In genomic region chr14:19041984-19042760, GRCm38 (mm10) we compare ENCODE assay signal across 8 mouse cellular contexts.
DNase-seq lines count a peak whose midpoint lies in the region; ATAC-seq lines count a peak whose summit lies in the region.

No protein-coding gene starts in this region.

- H3K4me1 ChIP-seq in intestine, embryonic 14.5 days (replicated peaks; ENCODE audit: control insufficient read depth, insufficient read depth, low read length) = no peaks in the 10 kb centered on the region
- peaks cover 16% of the 10 kb centered on the region for H3K4me1 ChIP-seq in midbrain, embryonic 10.5 days
- H3K4me1 ChIP-seq in stomach, embryonic 15.5 days = peaks cover 7% of the 10 kb centered on the region; the same call in 1 of the 2 replicates

- peak overlapping the region; percentile 13; the same call in 1 of the 2 replicates for H3K9ac ChIP-seq in intestine, embryonic 14.5 days (ENCODE audit: low read length)
- H3K9ac ChIP-seq in stomach, embryonic 15.5 days = 0 out of 2 replicates have a peak overlapping the region, but pooled peaks have one; percentile 22

- WGBS in intestine, embryonic 14.5 days = 2% methylated on average over 48 of the region's 49 CpGs
- WGBS in midbrain, embryonic 10.5 days = 3% methylated on average over 49 of the region's 49 CpGs
- WGBS in stomach, embryonic 15.5 days = 3% methylated on average over 49 of the region's 49 CpGs

- H3K4me3 ChIP-seq in intestine, embryonic 14.5 days (ENCODE audit: low read depth, low read length) = peak overlapping the region; percentile 28
- peak overlapping the region; percentile 63 for H3K4me3 ChIP-seq in midbrain, embryonic 10.5 days
- H3K4me3 ChIP-seq in stomach, embryonic 15.5 days (replicated peaks) = peak overlapping the region; percentile 43

- no peaks in the 10 kb centered on the region for H3K9me3 ChIP-seq in intestine, embryonic 14.5 days (ENCODE audit: control insufficient read depth, low read length)
- H3K9me3 ChIP-seq in midbrain, embryonic 10.5 days (replicated peaks) = peaks cover 5% of the 10 kb centered on the region; the same call in 1 of the 2 replicates
- no peaks in the 10 kb centered on the region for H3K9me3 ChIP-seq in stomach, embryonic 15.5 days

- peak; percentile 88 for ATAC-seq in intestine, embryonic 14.5 days (replicated peaks; ENCODE audit: low FRiP score, low TSS enrichment, low read depth)
- ATAC-seq in stomach, embryonic 15.5 days (ENCODE audit: insufficient read depth, low FRiP score, low read depth) = peak; percentile 76; the same call in 1 of the 2 replicates

- H3K4me2 ChIP-seq in intestine, embryonic 14.5 days (ENCODE audit: low read length) = peak overlapping the region; percentile 64
- peak overlapping the region; percentile 87 for H3K4me2 ChIP-seq in stomach, embryonic 15.5 days

- no peak overlapping the region for H3K27ac ChIP-seq in intestine, embryonic 14.5 days (ENCODE audit: low read depth)
- 0 out of 2 replicates have a peak overlapping the region, but pooled peaks have one; percentile 63 for H3K27ac ChIP-seq in midbrain, embryonic 10.5 days (replicated peaks)
- no peak overlapping the region for H3K27ac ChIP-seq in stomach, embryonic 15.5 days

- peak; percentile 30 for DNase-seq in kidney, adult 18-20 months
- no peak for DNase-seq in kidney, adult 11 months
- peak; percentile 87 to 88 for DNase-seq in cerebellum, postnatal 10 days
- DNase-seq in frontal cortex, postnatal 25 days (ENCODE audit: low spot score in 2 of 2) = peak; percentile 39 to 48
- DNase-seq in intestine, embryonic 14.5 days (ENCODE audit: low spot score) = peak; percentile 80
- DNase-seq in left cerebral cortex, postnatal 4 days = peak; percentile 82
- peak; percentile 76 for DNase-seq in midbrain, embryonic 10.5 days (ENCODE audit: low spot score)

- intact Hi-C loops in left cerebral cortex, postnatal 4 days (cut with DNase I) = loop anchor here (10.0 kb wide), 1 partner anchor 667 kb away; no protein-coding TSS in a partner anchor

- no peaks in the 10 kb centered on the region for H3K36me3 ChIP-seq in intestine, embryonic 14.5 days (ENCODE audit: control insufficient read depth, insufficient read depth, low read length)
- H3K36me3 ChIP-seq in midbrain, embryonic 10.5 days = no peaks in the 10 kb centered on the region
- no peaks in the 10 kb centered on the region for H3K36me3 ChIP-seq in stomach, embryonic 15.5 days

- H3K27me3 ChIP-seq in intestine, embryonic 14.5 days (replicated peaks; ENCODE audit: control insufficient read depth, insufficient read depth, low read length) = no peaks in the 10 kb centered on the region
- H3K27me3 ChIP-seq in midbrain, embryonic 10.5 days (ENCODE audit: low read depth, poor library complexity, severe bottlenecking) = no peaks in the 10 kb centered on the region
- H3K27me3 ChIP-seq in stomach, embryonic 15.5 days (replicated peaks) = no peaks in the 10 kb centered on the region
